8 mouse cellular contexts compared by ENCODE assay signal in genomic region chr10:5804691-5805156, GRCm38 (mm10). TPM values are rescaled to one million over a fixed set of nuclear protein-coding genes. Genes with fewer than 3 reads are reported as not detected.
DNase-seq lines count a peak whose midpoint lies in the region.

No protein-coding gene starts in this region.

- no peaks in the 10 kb centered on the region for H3K9me3 ChIP-seq in hindbrain, embryonic 10.5 days

- H3K4me3 ChIP-seq in hindbrain, embryonic 10.5 days, result peak overlapping the region; percentile 87
- H3K4me3 ChIP-seq in macrophage (ENCODE audit: inconsistent target), result peak overlapping the region; percentile 78

- H3K27ac ChIP-seq in hindbrain, embryonic 10.5 days, result peak overlapping the region; percentile 96
- peak overlapping the region; percentile 74 for H3K27ac ChIP-seq in macrophage

- 0% methylated on average over 24 of the region's 24 CpGs for WGBS in hindbrain, embryonic 10.5 days
- WGBS in macrophage (ENCODE audit: missing documents), result 0% methylated on average over 24 of the region's 24 CpGs

- H3K36me3 ChIP-seq in hindbrain, embryonic 10.5 days, result peaks cover 33% of the 10 kb centered on the region
- H3K36me3 ChIP-seq in macrophage (ENCODE audit: inconsistent target), result no peaks in the 10 kb centered on the region

- H3K79me2 ChIP-seq in macrophage (ENCODE audit: inconsistent target), result peaks cover 55% of the 10 kb centered on the region

- peak; percentile 51 for DNase-seq in cerebellum, adult 9-10 months
- DNase-seq in cerebellum, adult 11-12 months, result no peak
- DNase-seq in spleen, adult 12 weeks (ENCODE audit: low spot score), result peak; percentile 42
- DNase-seq in spleen, adult 18-20 months, result no peak
- no peak for DNase-seq in hindbrain, embryonic 10.5 days (ENCODE audit: low spot score)
- DNase-seq in thymus, adult 18-20 months, result peak; percentile 30 to 32
- no peak for DNase-seq in right cerebral cortex, postnatal 25 days

- peaks cover 32% of the 10 kb centered on the region for H3K4me1 ChIP-seq in hindbrain, embryonic 10.5 days (replicated peaks)

- H3K27me3 ChIP-seq in hindbrain, embryonic 10.5 days (ENCODE audit: insufficient read depth, poor library complexity, severe bottlenecking), result no peaks in the 10 kb centered on the region

RNA-seq across cellular contexts. Expression of gene Fbxo5, which starts 0.7 kb away (rescaled TPM):
- 84.4 and 109 TPM in 2 replicates for polyA plus RNA-seq in hindbrain, embryonic 10.5 days (2016; fragmentation: Nextera tagmentation; extraction: Ambion mirVana)
- 10 to 100 TPM in 3 of 26 experiments, 1 to 10 TPM in 21, under 1 TPM in 2; 0.70 to 12.5 (median 3.3) TPM for total RNA-seq in macrophage (2018; cell fraction: chromatin; rRNA removed)
- total RNA-seq in macrophage (2018; cell fraction: cytosol; rRNA removed), result 1 to 10 TPM in 22 of 26 experiments, under 1 TPM in 4; 0.52 to 4.7 (median 2.2) TPM
- 10 to 100 TPM in 1 of 26 experiments, 1 to 10 TPM in 20, under 1 TPM in 5; 0.78 to 21.6 (median 2.0) TPM for total RNA-seq in macrophage (2018; cell fraction: nucleus; rRNA removed)
- polyA plus RNA-seq in macrophage (2018), result 2.5 to 10.0 TPM (median 6.6 TPM) in 3 replicates

RNA-seq across cellular contexts. Expression of gene Mtrf1l, which starts 19.0 kb away (rescaled TPM):
- 10.5 and 14.2 TPM in 2 replicates for polyA plus RNA-seq in hindbrain, embryonic 10.5 days (2016; fragmentation: Nextera tagmentation; extraction: Ambion mirVana)
- total RNA-seq in macrophage (2018; cell fraction: chromatin; rRNA removed), result 10 to 100 TPM in 25 of 26 experiments, 1 to 10 TPM in 1; 7.7 to 46.7 (median 22.5) TPM
- total RNA-seq in macrophage (2018; cell fraction: cytosol; rRNA removed), result 1 to 10 TPM; 2.9 to 8.0 (median 5.0) TPM
- total RNA-seq in macrophage (2018; cell fraction: nucleus; rRNA removed), result 10 to 100 TPM in 20 of 26 experiments, 1 to 10 TPM in 6; 5.9 to 37.1 (median 13.9) TPM
- polyA plus RNA-seq in macrophage (2018), result 3.7 to 8.9 TPM (median 7.3 TPM) in 3 replicates

Comparison
In these comparisons a context has a peak if more than half of its experiments do, and no peak if none do; other contexts are left out.
1. DNase-seq: peak in cerebellum, adult 9-10 months (single experiment), spleen, adult 12 weeks (single experiment) and thymus, adult 18-20 months (2 of 2); none in cerebellum, adult 11-12 months (single experiment), spleen, adult 18-20 months (0 of 2), hindbrain, embryonic 10.5 days (single experiment) and right cerebral cortex, postnatal 25 days (single experiment).